Mouse (Mus musculus): ENCODE results near the gene Hist1h1b. TPM values are rescaled to one million over a fixed set of nuclear protein-coding genes. Genes with fewer than 3 reads are reported as not detected.
"Not testable (repeated sequence)": the region's sequence is repeated elsewhere in the genome, so short reads cannot be mapped to it uniquely, and the experiment has no call there.

Gene Hist1h1b
- 18.8 and 27.0 TPM in 2 replicates for polyA plus RNA-seq (2014; fragmentation: Nextera tagmentation; extraction: Ambion mirVana)

DNA sequence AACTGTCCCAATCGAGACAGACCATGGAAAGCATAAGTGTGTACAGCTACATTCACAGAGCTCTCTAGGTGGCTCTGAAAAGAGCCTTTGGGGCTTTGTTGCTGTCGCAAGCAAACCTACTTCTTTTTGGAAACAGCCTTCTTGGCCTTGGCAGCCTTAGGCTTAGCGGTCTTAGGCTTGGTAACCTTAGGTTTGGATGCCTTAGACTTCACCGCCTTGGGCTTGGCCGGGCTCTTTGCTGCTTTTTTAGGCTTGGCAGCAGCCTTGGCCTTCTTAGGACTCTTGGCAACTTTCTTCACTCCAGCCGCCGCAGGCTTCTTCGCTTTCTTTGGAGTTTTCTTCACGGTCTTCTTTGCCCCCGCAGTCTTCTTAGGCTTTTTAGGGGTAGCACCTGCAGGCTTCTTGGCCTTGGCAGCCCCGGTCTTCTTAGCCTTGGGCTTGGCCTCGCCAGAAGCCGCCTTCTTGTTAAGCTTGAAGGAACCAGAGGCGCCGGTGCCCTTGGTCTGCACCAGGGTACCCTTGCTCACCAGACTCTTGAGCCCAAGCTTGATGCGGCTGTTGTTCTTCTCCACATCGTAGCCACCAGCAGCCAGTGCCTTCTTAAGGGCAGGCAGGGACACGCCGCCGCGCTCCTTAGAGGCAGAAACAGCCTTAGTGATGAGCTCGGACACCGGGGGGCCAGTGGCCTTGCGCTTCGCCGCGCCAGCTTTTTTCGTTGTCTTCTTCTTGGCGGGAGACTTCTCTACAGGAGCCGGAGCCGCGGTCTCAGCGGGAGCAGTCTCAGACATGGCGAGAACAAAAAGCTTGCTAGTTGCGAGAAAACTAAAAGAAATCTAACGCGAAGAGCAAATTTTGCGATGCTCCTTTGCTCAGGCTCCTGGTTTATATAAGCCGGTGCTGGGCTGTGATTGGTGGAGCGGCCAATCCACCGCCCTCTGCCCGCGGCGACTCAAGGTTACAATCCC, at the start of gene Hist1h1b:
Gene Hist1h1b (minus strand): TSS at position 859 of the 965 bp plus-strand sequence.
- under 1% methylated on average over 44 of the region's 44 CpGs for WGBS
- Histone ChIP-seq H3K4me2 (replicated peaks; ENCODE audit: low read depth, low read length) (peak within 1 kb of the TSS; percentile 88), H3K4me1 (ENCODE audit: control insufficient read depth, insufficient read depth, low read length) (peaks cover 14% of the 10 kb centered on the region), H3K9me3 (ENCODE audit: control insufficient read depth, low read length) (no peaks in the 10 kb centered on the region), H3K27ac (ENCODE audit: low read depth, low read length) (peak within 1 kb of the TSS; percentile 99), H3K9ac (ENCODE audit: low read depth, low read length) (peak within 1 kb of the TSS; percentile 96), H3K27me3 (ENCODE audit: control insufficient read depth, insufficient read depth, low read length) (no peaks in the 10 kb centered on the region), H3K4me3 (ENCODE audit: low read length) (peak within 1 kb of the TSS; percentile 74), H3K36me3 (ENCODE audit: control insufficient read depth, insufficient read depth, low read length) (no peaks in the 10 kb centered on the region)
- ATAC-seq (ENCODE audit: low FRiP score, low TSS enrichment): peak; percentile 62

DNA sequence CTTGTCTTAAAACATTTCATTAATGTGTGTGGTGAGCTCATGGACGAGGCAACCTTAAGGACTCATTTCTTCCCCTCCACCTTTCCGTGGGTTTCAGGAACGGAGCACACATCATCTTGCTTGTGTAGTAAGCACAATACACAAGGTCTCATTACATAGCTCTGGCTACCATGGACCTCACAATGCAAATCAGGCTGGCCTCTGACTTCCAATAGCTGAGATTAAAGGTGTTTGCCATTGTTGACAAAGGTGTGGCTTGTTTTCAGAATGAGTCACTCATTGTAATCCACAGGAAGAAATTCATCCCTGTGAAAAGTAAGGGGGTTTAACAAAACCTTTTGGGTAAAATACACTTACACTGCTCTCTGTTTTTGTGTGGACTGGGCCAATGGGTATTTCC, 48.1 kb upstream of the Hist1h1b start:
- Histone ChIP-seq H3K4me2 (replicated peaks; ENCODE audit: low read depth, low read length) (no peak overlapping the region), H3K9me3 (ENCODE audit: control insufficient read depth, low read length) (no peaks in the 10 kb centered on the region), H3K9ac (ENCODE audit: low read depth, low read length) (no peak overlapping the region), H3K27me3 (ENCODE audit: control insufficient read depth, insufficient read depth, low read length) (no peaks in the 10 kb centered on the region), H3K36me3 (ENCODE audit: control insufficient read depth, insufficient read depth, low read length) (no peaks in the 10 kb centered on the region), H3K4me3 (ENCODE audit: low read length) (no peak overlapping the region), H3K4me1 (ENCODE audit: control insufficient read depth, insufficient read depth, low read length) (no peaks in the 10 kb centered on the region), H3K27ac (ENCODE audit: low read depth, low read length) (no peak overlapping the region)
- no peak for ATAC-seq (ENCODE audit: low FRiP score, low TSS enrichment)
- WGBS: 91% methylated on average over 3 of the region's 3 CpGs

DNA sequence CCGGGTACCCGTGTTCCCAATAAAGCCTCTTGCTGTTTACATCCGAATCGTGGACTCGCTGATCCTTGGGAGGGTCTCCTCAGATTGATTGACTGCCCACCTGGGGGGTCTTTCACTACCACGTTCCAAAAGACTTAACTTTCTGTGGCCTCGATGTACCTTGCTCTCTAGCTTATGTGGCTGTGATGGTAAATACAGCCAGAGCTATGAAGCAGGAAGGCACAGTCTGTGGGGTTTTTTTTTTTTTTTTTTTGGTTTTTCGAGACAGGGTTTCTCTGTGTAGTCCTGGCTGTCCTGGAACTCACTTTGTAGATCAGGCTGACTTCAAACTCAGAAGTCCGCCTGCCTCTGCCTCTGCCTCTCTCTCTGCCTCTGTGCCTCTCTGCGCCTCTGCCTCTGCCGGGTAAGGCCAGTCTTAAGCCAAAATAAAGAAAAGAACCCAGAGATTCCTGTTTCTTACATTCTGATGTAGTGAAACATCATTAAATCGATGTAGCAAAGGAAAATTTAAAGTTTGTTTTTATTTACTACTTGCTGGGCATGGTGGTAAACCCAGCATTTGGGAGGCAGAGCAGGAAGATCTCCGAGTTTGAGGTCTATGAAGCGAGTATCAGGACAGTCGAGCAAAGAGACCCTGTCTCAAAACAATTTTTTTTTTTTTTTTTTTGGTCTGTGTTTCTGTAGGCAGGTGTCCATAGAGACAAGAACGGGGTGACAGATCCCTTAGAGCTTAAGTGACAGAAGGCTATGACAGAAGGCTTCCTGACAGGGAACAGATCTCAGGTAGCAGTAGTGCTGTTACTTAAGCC, 39.9 kb upstream of the Hist1h1b start:
- not testable (repeated sequence) for ATAC-seq (ENCODE audit: low FRiP score, low TSS enrichment); H3K9ac ChIP-seq (ENCODE audit: low read depth, low read length); H3K4me3 ChIP-seq (ENCODE audit: low read length); H3K4me1 ChIP-seq (ENCODE audit: control insufficient read depth, insufficient read depth, low read length); H3K27ac ChIP-seq (ENCODE audit: low read depth, low read length); H3K4me2 ChIP-seq (replicated peaks; ENCODE audit: low read depth, low read length); H3K27me3 ChIP-seq (ENCODE audit: control insufficient read depth, insufficient read depth, low read length); H3K9me3 ChIP-seq (ENCODE audit: control insufficient read depth, low read length); H3K36me3 ChIP-seq (ENCODE audit: control insufficient read depth, insufficient read depth, low read length)
- WGBS: 74% methylated on average over 5 of the region's 16 CpGs

DNA sequence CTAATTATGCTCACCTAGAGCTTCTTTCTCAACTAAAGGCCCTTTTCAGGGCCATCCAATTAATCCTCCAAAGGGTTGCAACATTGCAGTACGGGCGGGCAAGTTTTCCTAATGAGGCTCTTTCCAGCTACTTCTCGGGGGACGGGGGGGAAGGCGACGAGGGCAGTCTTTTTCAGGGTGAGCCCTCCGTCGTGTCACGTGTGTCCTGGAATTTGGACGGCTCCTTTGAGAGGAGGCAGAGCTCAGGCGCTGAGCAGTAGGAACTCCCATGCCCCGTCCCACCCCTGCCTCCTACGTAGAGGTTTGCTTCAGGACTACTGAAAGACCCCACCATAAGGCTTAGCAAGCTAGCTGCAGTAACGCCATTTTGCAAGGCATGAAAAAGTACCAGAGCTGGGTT, 31.7 kb upstream of the Hist1h1b start:
- H3K9me3 ChIP-seq (ENCODE audit: control insufficient read depth, low read length); H3K36me3 ChIP-seq (ENCODE audit: control insufficient read depth, insufficient read depth, low read length); H3K27me3 ChIP-seq (ENCODE audit: control insufficient read depth, insufficient read depth, low read length); H3K4me1 ChIP-seq (ENCODE audit: control insufficient read depth, insufficient read depth, low read length); H3K27ac ChIP-seq (ENCODE audit: low read depth, low read length); H3K4me2 ChIP-seq (replicated peaks; ENCODE audit: low read depth, low read length): not testable (repeated sequence)
- WGBS: 1% methylated on average over 10 of the region's 14 CpGs
- peak; percentile 62 for ATAC-seq (ENCODE audit: low FRiP score, low TSS enrichment)
- Histone ChIP-seq H3K4me3 (ENCODE audit: low read length) (peak overlapping the region; percentile 16; the same call in 1 of the 2 replicates), H3K9ac (ENCODE audit: low read depth, low read length) (peak overlapping the region; percentile 28; the same call in 1 of the 2 replicates)

DNA sequence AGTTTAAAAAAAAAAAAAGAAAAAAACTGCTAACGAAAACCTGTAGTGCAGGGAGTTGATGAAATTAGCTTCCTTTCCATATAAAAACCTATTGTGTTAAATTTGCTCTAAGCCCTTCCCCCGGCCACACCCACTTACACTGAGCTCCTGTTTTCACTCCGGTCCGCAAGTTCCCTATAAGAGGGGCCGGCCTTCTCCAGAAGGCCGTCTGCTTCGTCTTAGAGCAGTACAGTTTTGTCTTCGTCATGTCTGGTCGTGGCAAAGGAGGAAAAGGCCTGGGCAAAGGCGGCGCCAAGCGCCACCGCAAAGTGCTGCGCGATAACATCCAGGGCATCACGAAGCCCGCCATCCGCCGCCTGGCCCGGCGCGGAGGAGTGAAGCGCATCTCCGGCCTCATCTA, 31.1 kb upstream of the Hist1h1b start, which contains the start of gene Hist1h4m:
Gene Hist1h4m (plus strand): TSS at position 208 of the 400 bp plus-strand sequence.
- Histone ChIP-seq H3K9ac (ENCODE audit: low read depth, low read length) (peak within 1 kb of the TSS; percentile 28; the same call in 1 of the 2 replicates), H3K4me3 (ENCODE audit: low read length) (peak within 1 kb of the TSS; percentile 16; the same call in 1 of the 2 replicates)
- H3K36me3 ChIP-seq (ENCODE audit: control insufficient read depth, insufficient read depth, low read length); H3K4me1 ChIP-seq (ENCODE audit: control insufficient read depth, insufficient read depth, low read length); H3K27me3 ChIP-seq (ENCODE audit: control insufficient read depth, insufficient read depth, low read length); H3K27ac ChIP-seq (ENCODE audit: low read depth, low read length); H3K4me2 ChIP-seq (replicated peaks; ENCODE audit: low read depth, low read length); H3K9me3 ChIP-seq (ENCODE audit: control insufficient read depth, low read length): not testable (repeated sequence)
- no CpG with 5 or more reads among the region's 24 CpGs for whole genome bisulfite sequencing
- ATAC-seq (ENCODE audit: low FRiP score, low TSS enrichment): peak; percentile 69

DNA sequence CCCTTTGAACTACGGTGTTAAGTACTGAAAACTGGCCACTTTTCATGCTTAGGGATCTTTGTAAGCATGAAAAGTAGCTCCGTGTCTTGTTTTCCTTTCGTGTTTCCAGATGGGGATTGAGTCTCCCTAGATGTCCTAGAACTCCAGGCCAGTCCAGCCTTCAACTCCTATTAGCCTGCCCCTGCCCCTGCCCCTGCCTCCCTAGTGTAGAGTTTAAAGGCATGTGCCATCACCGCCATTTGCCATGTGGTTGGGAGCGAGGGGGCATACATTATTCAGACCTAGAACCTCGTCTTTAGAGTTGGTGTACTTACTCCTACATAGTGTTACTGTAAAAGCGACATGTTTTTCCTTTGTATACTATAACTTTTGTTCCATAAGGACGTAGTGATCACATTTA, 30.6 kb upstream of the Hist1h1b start:
- not testable (repeated sequence) for H3K4me1 ChIP-seq (ENCODE audit: control insufficient read depth, insufficient read depth, low read length); H3K9me3 ChIP-seq (ENCODE audit: control insufficient read depth, low read length); H3K4me3 ChIP-seq (ENCODE audit: low read length); H3K9ac ChIP-seq (ENCODE audit: low read depth, low read length); H3K27ac ChIP-seq (ENCODE audit: low read depth, low read length); H3K27me3 ChIP-seq (ENCODE audit: control insufficient read depth, insufficient read depth, low read length); H3K36me3 ChIP-seq (ENCODE audit: control insufficient read depth, insufficient read depth, low read length); H3K4me2 ChIP-seq (replicated peaks; ENCODE audit: low read depth, low read length)
- WGBS: no CpG with 5 or more reads among the region's 8 CpGs
- peak; percentile 33; the same call in 1 of the 2 replicates for ATAC-seq (ENCODE audit: low FRiP score, low TSS enrichment)

DNA sequence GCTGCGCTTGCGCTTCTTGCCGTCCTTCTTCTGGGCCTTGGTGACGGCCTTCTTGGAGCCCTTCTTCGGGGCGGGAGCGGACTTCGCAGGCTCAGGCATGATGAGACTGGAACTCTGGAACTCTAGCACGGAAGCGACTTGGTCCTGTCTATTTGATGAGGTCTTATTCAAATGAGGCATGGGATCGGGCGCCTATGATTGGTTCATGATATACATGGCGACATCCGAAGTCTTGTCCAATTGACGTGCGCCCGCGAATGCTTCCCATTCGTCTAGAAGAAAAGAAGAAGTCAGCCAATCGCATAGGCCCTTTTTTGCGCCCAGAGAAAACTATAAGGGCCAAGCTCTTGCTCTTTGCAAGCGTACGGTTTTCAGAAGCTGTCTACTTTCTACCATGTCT, 29.6 kb upstream of the Hist1h1b start, which contains the start of the genes Hist1h2bq and Hist1h2ao:
Gene Hist1h2bq (minus strand): TSS at position 125 of the 400 bp plus-strand sequence.
Gene Hist1h2ao (plus strand): TSS at position 393 of the 400 bp plus-strand sequence.
- not testable (repeated sequence) for H3K4me1 ChIP-seq (ENCODE audit: control insufficient read depth, insufficient read depth, low read length); H3K27ac ChIP-seq (ENCODE audit: low read depth, low read length); H3K4me2 ChIP-seq (replicated peaks; ENCODE audit: low read depth, low read length); H3K27me3 ChIP-seq (ENCODE audit: control insufficient read depth, insufficient read depth, low read length); H3K4me3 ChIP-seq (ENCODE audit: low read length); H3K9me3 ChIP-seq (ENCODE audit: control insufficient read depth, low read length); H3K36me3 ChIP-seq (ENCODE audit: control insufficient read depth, insufficient read depth, low read length); H3K9ac ChIP-seq (ENCODE audit: low read depth, low read length)
- ATAC-seq (ENCODE audit: low FRiP score, low TSS enrichment): peak; percentile 98
- WGBS: no CpG with 5 or more reads among the region's 23 CpGs

DNA sequence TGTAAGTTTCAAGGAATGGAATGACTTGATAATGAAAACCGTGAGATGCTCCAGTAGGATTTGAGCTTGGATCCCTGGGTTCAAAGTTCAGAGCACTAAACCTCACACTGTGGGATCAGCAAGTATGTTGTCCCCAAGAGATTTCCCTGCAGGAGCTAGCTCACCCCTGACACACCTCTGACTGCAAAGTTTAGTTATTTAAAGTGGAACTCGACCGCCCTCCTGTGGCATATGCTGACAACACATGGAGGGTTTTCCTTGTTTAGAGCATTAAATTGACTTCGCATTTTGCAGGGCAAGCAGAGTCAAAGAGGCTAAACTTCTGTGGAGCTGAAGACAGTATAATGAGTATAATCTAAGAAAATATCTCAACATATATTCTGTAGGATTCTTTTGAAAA, 22.6 kb upstream of the Hist1h1b start:
- WGBS: no CpG with 5 or more reads among the region's 4 CpGs
- not testable (repeated sequence) for H3K9me3 ChIP-seq (ENCODE audit: control insufficient read depth, low read length); H3K27me3 ChIP-seq (ENCODE audit: control insufficient read depth, insufficient read depth, low read length); H3K9ac ChIP-seq (ENCODE audit: low read depth, low read length); H3K4me2 ChIP-seq (replicated peaks; ENCODE audit: low read depth, low read length); H3K4me1 ChIP-seq (ENCODE audit: control insufficient read depth, insufficient read depth, low read length); H3K36me3 ChIP-seq (ENCODE audit: control insufficient read depth, insufficient read depth, low read length); H3K27ac ChIP-seq (ENCODE audit: low read depth, low read length); H3K4me3 ChIP-seq (ENCODE audit: low read length)
- ATAC-seq (ENCODE audit: low FRiP score, low TSS enrichment): peak; percentile 83
